Mouse (Mus musculus): ENCODE results near the gene Zfp821. TPM values are rescaled to one million over a fixed set of nuclear protein-coding genes. Genes with fewer than 3 reads are reported as not detected.
A peak's percentile ranks its signal among the peaks of the same experiment; 100 is the strongest.
"Not testable (repeated sequence)": the region's sequence is repeated elsewhere in the genome, so short reads cannot be mapped to it uniquely, and the experiment has no call there.

Gene Zfp821
- polyA plus RNA-seq, 1 experiment = not detected

- peak within 1 kb of the TSS; percentile 86 for H3K4me3 ChIP-seq (ENCODE audit: insufficient read depth, low read depth, low read length)
- peaks cover 3% of the 10 kb centered on the region; the same call in 1 of the 2 replicates for H3K4me1 ChIP-seq (ENCODE audit: control insufficient read depth, insufficient read depth, low read length)
- TF ChIP-seq POLR2A (IDR thresholded peaks at IDR 0.05; ENCODE audit: insufficient read depth, low read depth, low read length) = peak; percentile 61; the same call in 1 of the 2 replicates
- TF ChIP-seq CTCF (IDR thresholded peaks at IDR 0.05; ENCODE audit: insufficient read depth, low read depth, low read length) = peak; percentile 21; the same call in 1 of the 2 replicates
- WGBS = under 1% methylated on average over 59 of the region's 59 CpGs
- H3K27ac ChIP-seq (ENCODE audit: insufficient read depth, low read depth, low read length) = no peak within 1 kb of the TSS
Observed at GRCm38 (mm10) chr8:109737237-109738048, 32.1 kb downstream of the Zfp821 start, which contains the start of gene Atxn1l. TSS of gene Atxn1l (minus strand) at chr8:109737739.

GRCm38 (mm10) chr8:109738049-109738380 lies 32.7 kb downstream of the Zfp821 start:
- TF ChIP-seq CTCF (IDR thresholded peaks at IDR 0.05; ENCODE audit: insufficient read depth, low read depth, low read length) = no peak
- no peak for TF ChIP-seq POLR2A (IDR thresholded peaks at IDR 0.05; ENCODE audit: insufficient read depth, low read depth, low read length)
- WGBS = 63% methylated on average over 1 of the region's 1 CpGs
- Histone ChIP-seq H3K27ac (ENCODE audit: insufficient read depth, low read depth, low read length) (no peak overlapping the region), H3K4me3 (ENCODE audit: insufficient read depth, low read depth, low read length) (peak overlapping the region; percentile 86; the same call in 1 of the 2 replicates), H3K4me1 (ENCODE audit: control insufficient read depth, insufficient read depth, low read length) (peaks cover 3% of the 10 kb centered on the region; the same call in 1 of the 2 replicates)

- H3K27ac ChIP-seq (ENCODE audit: insufficient read depth, low read depth, low read length) = no peak overlapping the region
- WGBS = 87% methylated on average over 12 of the region's 12 CpGs
- H3K4me1 ChIP-seq (ENCODE audit: control insufficient read depth, insufficient read depth, low read length) = 0 out of 2 replicates have a peak, but pooled peaks cover 3% of the 10 kb centered on the region
- H3K4me3 ChIP-seq (ENCODE audit: insufficient read depth, low read depth, low read length) = no peak overlapping the region
- no peak for TF ChIP-seq CTCF (IDR thresholded peaks at IDR 0.05; ENCODE audit: insufficient read depth, low read depth, low read length)
- no peak for TF ChIP-seq POLR2A (IDR thresholded peaks at IDR 0.05; ENCODE audit: insufficient read depth, low read depth, low read length)
Observed at GRCm38 (mm10) chr8:109747468-109748199, 42.3 kb downstream of the Zfp821 start.

- no peak for TF ChIP-seq POLR2A (IDR thresholded peaks at IDR 0.05; ENCODE audit: insufficient read depth, low read depth, low read length)
- TF ChIP-seq CTCF (IDR thresholded peaks at IDR 0.05; ENCODE audit: insufficient read depth, low read depth, low read length) = no peak
- 0 out of 2 replicates have a peak, but pooled peaks cover 3% of the 10 kb centered on the region for H3K4me1 ChIP-seq (ENCODE audit: control insufficient read depth, insufficient read depth, low read length)
- WGBS = 52% methylated on average over 5 of the region's 5 CpGs
- H3K27ac ChIP-seq (ENCODE audit: insufficient read depth, low read depth, low read length) = no peak overlapping the region
- H3K4me3 ChIP-seq (ENCODE audit: insufficient read depth, low read depth, low read length) = no peak overlapping the region
Observed at GRCm38 (mm10) chr8:109750274-109750673, 44.9 kb downstream of the Zfp821 start.

GRCm38 (mm10) chr8:109750699-109751098 lies 45.4 kb downstream of the Zfp821 start:
- no peak overlapping the region for H3K27ac ChIP-seq (ENCODE audit: insufficient read depth, low read depth, low read length)
- H3K4me1 ChIP-seq (ENCODE audit: control insufficient read depth, insufficient read depth, low read length) = 0 out of 2 replicates have a peak, but pooled peaks cover 3% of the 10 kb centered on the region
- no peak overlapping the region for H3K4me3 ChIP-seq (ENCODE audit: insufficient read depth, low read depth, low read length)
- TF ChIP-seq CTCF (IDR thresholded peaks at IDR 0.05; ENCODE audit: insufficient read depth, low read depth, low read length) = no peak
- TF ChIP-seq POLR2A (IDR thresholded peaks at IDR 0.05; ENCODE audit: insufficient read depth, low read depth, low read length) = no peak
- 60% methylated on average over 12 of the region's 12 CpGs for WGBS

GRCm38 (mm10) chr8:109751731-109752485 lies 46.6 kb downstream of the Zfp821 start:
- Histone ChIP-seq H3K4me1 (ENCODE audit: control insufficient read depth, insufficient read depth, low read length) (0 out of 2 replicates have a peak, but pooled peaks cover 3% of the 10 kb centered on the region), H3K4me3 (ENCODE audit: insufficient read depth, low read depth, low read length) (no peak overlapping the region), H3K27ac (ENCODE audit: insufficient read depth, low read depth, low read length) (no peak overlapping the region)
- 88% methylated on average over 20 of the region's 20 CpGs for WGBS
- TF ChIP-seq POLR2A (IDR thresholded peaks at IDR 0.05; ENCODE audit: insufficient read depth, low read depth, low read length) (no peak), CTCF (IDR thresholded peaks at IDR 0.05; ENCODE audit: insufficient read depth, low read depth, low read length) (no peak)

- H3K4me1 ChIP-seq (ENCODE audit: control insufficient read depth, insufficient read depth, low read length) = 0 out of 2 replicates have a peak, but pooled peaks cover 3% of the 10 kb centered on the region
- no peak for TF ChIP-seq CTCF (IDR thresholded peaks at IDR 0.05; ENCODE audit: insufficient read depth, low read depth, low read length)
- no peak for TF ChIP-seq POLR2A (IDR thresholded peaks at IDR 0.05; ENCODE audit: insufficient read depth, low read depth, low read length)
- no peak overlapping the region for H3K4me3 ChIP-seq (ENCODE audit: insufficient read depth, low read depth, low read length)
- H3K27ac ChIP-seq (ENCODE audit: insufficient read depth, low read depth, low read length) = no peak overlapping the region
- WGBS = 87% methylated on average over 8 of the region's 8 CpGs
Observed at GRCm38 (mm10) chr8:109754696-109755095, 49.4 kb downstream of the Zfp821 start.

- not testable (repeated sequence) for H3K4me3 ChIP-seq (ENCODE audit: insufficient read depth, low read depth, low read length); H3K27ac ChIP-seq (ENCODE audit: insufficient read depth, low read depth, low read length); H3K4me1 ChIP-seq (ENCODE audit: control insufficient read depth, insufficient read depth, low read length)
- WGBS = 87% methylated on average over 4 of the region's 4 CpGs
Observed at GRCm38 (mm10) chr8:109755554-109755953, 50.2 kb downstream of the Zfp821 start.
